Mouse (Mus musculus): ENCODE measurements around the gene Cmpk1.
A peak's percentile ranks its signal among the peaks of the same experiment; 100 is the strongest.

- TF ChIP-seq CTCF (IDR thresholded peaks at IDR 0.05; ENCODE audit: extremely low read depth, insufficient read depth, low read length): 0 out of 2 replicates have a peak, but pooled peaks have one; percentile 11
- no peak for TF ChIP-seq POLR2A (IDR thresholded peaks at IDR 0.05; ENCODE audit: extremely low read depth, insufficient read depth, low read length)
Observed at GRCm38 (mm10) chr4:114909602-114910484, 77.2 kb downstream of the Cmpk1 start.

Data from cortical plate, adult 2 months (tissue).